Mouse (Mus musculus) stomach, embryonic 14.5 days (tissue): ENCODE measurements around the gene Axl. TPM values are rescaled to one million over a fixed set of nuclear protein-coding genes. Genes with fewer than 3 reads are reported as not detected.
"Not testable (repeated sequence)": the region's sequence is repeated elsewhere in the genome, so short reads cannot be mapped to it uniquely, and the experiment has no call there.

Experiments
- ATAC-seq: fragments of 200-750 bp; cut with Nextera tagmentation; 2 replicates; pipeline ENCODE4 v1.8.0; 2017; ENCODE audit warnings: low read depth, moderate TSS enrichment; ENCODE audit not compliant: insufficient number of reproducible peaks, insufficient read depth, low FRiP score
- H3K27ac ChIP-seq: fragments of 300-500 bp; sonication (generic); 2 replicates; pipeline ENCODE4 v1.5.1; 2014; ENCODE audit warnings: mild to moderate bottlenecking, low read length, moderate library complexity, mixed read lengths
- H3K27me3 ChIP-seq: fragments of 300-500 bp; sonication (generic); 2 replicates; pipeline ENCODE4 v1.6.1; 2014; ENCODE audit warnings: low read length, control low read depth, mixed read lengths; ENCODE audit not compliant: control insufficient read depth, insufficient read depth
- H3K36me3 ChIP-seq: fragments of 300-500 bp; sonication (generic); 2 replicates; pipeline ENCODE4 v1.6.1; 2014; ENCODE audit warnings: mild to moderate bottlenecking, control low read depth, low read length, moderate library complexity, mixed read lengths; ENCODE audit not compliant: control insufficient read depth, insufficient read depth
- H3K4me1 ChIP-seq: fragments of 300-500 bp; sonication (generic); 2 replicates; pipeline ENCODE4 v1.6.1; 2014; ENCODE audit warnings: low read length, control low read depth, mixed read lengths; ENCODE audit not compliant: control insufficient read depth, insufficient read depth
- H3K4me2 ChIP-seq: fragments of 300-500 bp; sonication (generic); replicated peaks from 2 replicates; pipeline ENCODE4 v1.6.1; 2014; ENCODE audit warnings: low read depth, low read length, control low read depth
- H3K4me3 ChIP-seq: fragments of 300-500 bp; sonication (generic); 2 replicates; pipeline ENCODE4 v1.5.1; 2014; ENCODE audit warnings: low read depth, low read length, control low read depth
- H3K9ac ChIP-seq: fragments of 300-500 bp; sonication (generic); replicated peaks from 2 replicates; pipeline ENCODE4 v1.6.1; 2014; ENCODE audit warnings: low read depth, mild to moderate bottlenecking, control low read depth, low read length, moderate library complexity, mixed read lengths
- H3K9me3 ChIP-seq: fragments of 300-500 bp; sonication (generic); 2 replicates; pipeline ENCODE4 v1.6.1; 2016; ENCODE audit warnings: low read depth, low read length, control low read depth; ENCODE audit not compliant: control insufficient read depth
- WGBS: fragments of 180-500 bp; shearing (Covaris S2); extraction: QIAGEN DNeasy Blood & Tissue Kit; methylation state at CpG from one replicate; pipeline ENCODE4 v1.1.7; 2014; 5-methylcytosine and 5-hydroxymethylcytosine counted together
- polyA plus RNA-seq: library from polyadenylated mRNA; unstranded; fragments of >200 nt; fragmentation: Nextera tagmentation; extraction: Ambion mirVana; gene quantifications from 2 replicates; pipeline ENCODE4 v1.2.1, GENCODE M21; 2014

The Axl gene
- polyA plus RNA-seq, 1 experiment from 2014 or later: 66.4 TPM

GRCm38 (mm10) chr7:25734991-25735390, 53.5 kb downstream of the Axl start:
- no peak overlapping the region for H3K4me2 ChIP-seq
- 45% methylated on average over 4 of the region's 4 CpGs for WGBS
- peaks cover 94% of the 10 kb centered on the region for H3K36me3 ChIP-seq
- no peak overlapping the region for H3K27ac ChIP-seq
- ATAC-seq: no peak
- no peaks in the 10 kb centered on the region for H3K27me3 ChIP-seq
- H3K4me3 ChIP-seq: no peak overlapping the region
- H3K4me1 ChIP-seq: no peaks in the 10 kb centered on the region
- no peak overlapping the region for H3K9ac ChIP-seq
- no peaks in the 10 kb centered on the region for H3K9me3 ChIP-seq

- Histone ChIP-seq H3K27ac (no peak overlapping the region), H3K27me3 (no peaks in the 10 kb centered on the region), H3K9ac (no peak overlapping the region), H3K4me3 (no peak overlapping the region), H3K4me1 (no peaks in the 10 kb centered on the region), H3K4me2 (no peak overlapping the region), H3K9me3 (no peaks in the 10 kb centered on the region), H3K36me3 (peaks cover 92% of the 10 kb centered on the region)
- WGBS: 90% methylated on average over 8 of the region's 8 CpGs
- ATAC-seq: no peak
Measured at GRCm38 (mm10) chr7:25731294-25732055, 57.0 kb downstream of the Axl start.

- Histone ChIP-seq H3K36me3 (peaks cover 94% of the 10 kb centered on the region), H3K9me3 (no peaks in the 10 kb centered on the region), H3K27me3 (no peaks in the 10 kb centered on the region), H3K4me1 (no peaks in the 10 kb centered on the region), H3K4me2 (no peak overlapping the region), H3K9ac (no peak overlapping the region), H3K4me3 (no peak overlapping the region), H3K27ac (no peak overlapping the region)
- no peak for ATAC-seq
- whole genome bisulfite sequencing: 79% methylated on average over 2 of the region's 2 CpGs
Measured at GRCm38 (mm10) chr7:25729862-25730261, 58.6 kb downstream of the Axl start.

- peaks cover 94% of the 10 kb centered on the region for H3K36me3 ChIP-seq
- no peaks in the 10 kb centered on the region for H3K4me1 ChIP-seq
- no peak overlapping the region for H3K27ac ChIP-seq
- WGBS: 51% methylated on average over 2 of the region's 2 CpGs
- no peak overlapping the region for H3K9ac ChIP-seq
- no peaks in the 10 kb centered on the region for H3K9me3 ChIP-seq
- no peak overlapping the region for H3K4me3 ChIP-seq
- ATAC-seq: no peak
- no peaks in the 10 kb centered on the region for H3K27me3 ChIP-seq
- no peak overlapping the region for H3K4me2 ChIP-seq
Measured at GRCm38 (mm10) chr7:25729396-25729795, 59.1 kb downstream of the Axl start.

GRCm38 (mm10) chr7:25727800-25728199, 60.7 kb downstream of the Axl start:
- Histone ChIP-seq H3K4me1 (no peaks in the 10 kb centered on the region), H3K36me3 (peaks cover 95% of the 10 kb centered on the region), H3K9ac (no peak overlapping the region), H3K4me3 (no peak overlapping the region), H3K9me3 (no peaks in the 10 kb centered on the region), H3K27ac (no peak overlapping the region), H3K27me3 (no peaks in the 10 kb centered on the region), H3K4me2 (no peak overlapping the region)
- no peak for ATAC-seq
- WGBS: 93% methylated on average over 5 of the region's 5 CpGs

GRCm38 (mm10) chr7:25725886-25726285, 62.6 kb downstream of the Axl start:
- H3K4me3 ChIP-seq: no peak overlapping the region
- no peak overlapping the region for H3K27ac ChIP-seq
- no peak for ATAC-seq
- no peak overlapping the region for H3K4me2 ChIP-seq
- no peaks in the 10 kb centered on the region for H3K27me3 ChIP-seq
- 79% methylated on average over 19 of the region's 19 CpGs for WGBS
- peaks cover 92% of the 10 kb centered on the region for H3K36me3 ChIP-seq
- H3K4me1 ChIP-seq: no peaks in the 10 kb centered on the region
- no peaks in the 10 kb centered on the region for H3K9me3 ChIP-seq
- H3K9ac ChIP-seq: no peak overlapping the region

GRCm38 (mm10) chr7:25721776-25722175, 66.7 kb downstream of the Axl start:
- H3K4me2 ChIP-seq, H3K9me3 ChIP-seq, H3K9ac ChIP-seq, ATAC-seq, H3K27ac ChIP-seq, H3K27me3 ChIP-seq, H3K4me3 ChIP-seq: not testable (repeated sequence)
- Histone ChIP-seq H3K36me3 (peaks cover 61% of the 10 kb centered on the region), H3K4me1 (peaks cover 11% of the 10 kb centered on the region; the same call in 1 of the 2 replicates)

- Histone ChIP-seq H3K4me1 (peaks cover 11% of the 10 kb centered on the region; the same call in 1 of the 2 replicates), H3K9ac (no peak overlapping the region), H3K27ac (no peak overlapping the region), H3K4me3 (no peak overlapping the region), H3K9me3 (no peaks in the 10 kb centered on the region), H3K27me3 (no peaks in the 10 kb centered on the region), H3K36me3 (peaks cover 54% of the 10 kb centered on the region), H3K4me2 (no peak overlapping the region)
- 86% methylated on average over 5 of the region's 5 CpGs for WGBS
- ATAC-seq: no peak
Measured at GRCm38 (mm10) chr7:25720760-25721159, 67.7 kb downstream of the Axl start.
